Mouse (Mus musculus): ENCODE data around the gene Gm49361.

DNA sequence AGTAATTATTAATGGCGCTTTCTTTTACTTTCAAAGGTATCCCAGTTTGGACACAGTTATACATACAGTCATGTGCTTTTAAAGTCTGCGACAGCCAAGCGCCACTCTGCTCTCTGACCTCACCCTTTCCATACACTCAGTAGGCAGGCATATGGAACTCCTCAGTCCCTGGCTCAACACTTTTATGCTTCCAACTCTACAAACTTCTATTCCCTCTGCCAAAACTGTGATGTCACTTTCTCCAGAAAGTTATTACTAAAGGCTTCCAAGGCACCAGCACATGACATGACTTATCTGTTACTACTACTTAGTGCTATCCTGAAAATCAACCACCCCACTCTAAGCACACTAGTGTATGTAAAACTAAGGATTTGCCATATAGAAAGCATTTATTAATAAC, 106.8 kb downstream of the Gm49361 start:
- no peak for TF ChIP-seq CTCF (IDR thresholded peaks at IDR 0.05; ENCODE audit: insufficient read depth, low read length)
- TF ChIP-seq POLR2A (IDR thresholded peaks at IDR 0.05; ENCODE audit: borderline replicate concordance, extremely low read depth, low read depth, low read length) = no peak

All from lung, adult 2 months (tissue).